Mouse (Mus musculus) ES-E14 (cell line): ENCODE measurements around the gene Tmbim7. TPM values are rescaled to one million over a fixed set of nuclear protein-coding genes. Genes with fewer than 3 reads are reported as not detected.

Experiments
- DNase-seq: peaks from one replicate; pipeline ENCODE4 v3.0.0-alpha.2; 2013; ENCODE audit warnings: low read depth, low spot score
- H3K27ac ChIP-seq: 2 replicates; pipeline ENCODE4 v1.5.1; 2012; ENCODE audit warnings: low read depth, mild to moderate bottlenecking, low read length, moderate library complexity, mixed read lengths; ENCODE audit not compliant: poor library complexity, insufficient read depth, severe bottlenecking
- H3K36me3 ChIP-seq: 2 replicates; pipeline ENCODE4 v1.6.1; 2012; ENCODE audit warnings: mild to moderate bottlenecking, low read length, moderate library complexity, mixed read lengths; ENCODE audit not compliant: control insufficient read depth, poor library complexity, insufficient read depth, severe bottlenecking
- H3K4me1 ChIP-seq, 2 experiments: fragments of 150-350 bp in 1 of 2; sonication (generic) in 1 of 2; 2 replicates each; pipeline ENCODE4 v1.6.1; 2012; ENCODE audit warnings: low read length in 2 of 2, mild to moderate bottlenecking in 1 of 2, mixed read lengths in 1 of 2; ENCODE audit not compliant: control insufficient read depth in 2 of 2, insufficient read depth in 2 of 2, poor library complexity in 1 of 2
- H3K4me3 ChIP-seq, 2 experiments: fragments of 150-350 bp in 1 of 2; sonication (generic) in 1 of 2; 2 replicates each; pipeline ENCODE4 v1.5.1; 2012; ENCODE audit warnings: low read length in 2 of 2, low read depth in 1 of 2, mild to moderate bottlenecking in 1 of 2, mixed read lengths in 1 of 2; ENCODE audit not compliant: insufficient read depth in 1 of 2, poor library complexity in 1 of 2, severe bottlenecking in 1 of 2
- H3K9ac ChIP-seq: 2 replicates; pipeline ENCODE4 v1.6.1; 2012; ENCODE audit warnings: low read depth, mild to moderate bottlenecking, low read length, mixed read lengths; ENCODE audit not compliant: poor library complexity, insufficient read depth, severe bottlenecking
- H3K9me3 ChIP-seq: fragments of 150-350 bp; sonication (generic); 2 replicates; pipeline ENCODE4 v1.6.1; 2012; ENCODE audit warnings: low read depth, mild to moderate bottlenecking, low read length; ENCODE audit not compliant: control insufficient read depth, insufficient read depth
- CHD2 ChIP-seq: IDR thresholded peaks from 2 replicates; pipeline ENCODE4 v1.6.1; 2014; ENCODE audit warnings: mild to moderate bottlenecking, low read depth, low read length, inconsistent platforms
- HCFC1 ChIP-seq: IDR thresholded peaks from 2 replicates; pipeline ENCODE4 v1.6.1; 2012; ENCODE audit warnings: low read length, inconsistent platforms, borderline replicate concordance; ENCODE audit not compliant: insufficient read depth
- MAFK ChIP-seq: IDR thresholded peaks from 2 replicates; pipeline ENCODE4 v1.6.1; 2014; ENCODE audit warnings: mild to moderate bottlenecking, low read depth, low read length, inconsistent platforms; ENCODE audit not compliant: insufficient read depth
- ZC3H11A ChIP-seq: IDR thresholded peaks from 2 replicates; pipeline ENCODE4 v1.6.1; 2012; ENCODE audit warnings: low read depth, mild to moderate bottlenecking, inconsistent platforms, low read length, borderline replicate concordance
- ZNF384 ChIP-seq: IDR thresholded peaks from 2 replicates; pipeline ENCODE4 v1.6.1; 2012; ENCODE audit warnings: low read depth, low read length, inconsistent platforms
- in situ Hi-C, 2 experiments: fragments of 600-800 bp; cut with MboI; formaldehyde crosslinking; loops; one replicate each; pipeline ENCODE4 v1.15.1; 2025; ENCODE audit warnings: low sequenced_read_pairs in 2 of 2, inconsistent platforms in 1 of 2; ENCODE audit not compliant: unreplicated experiment in 2 of 2
- total RNA-seq: library from RNA; depleted of rRNA; stranded (reverse); fragments of 300-350 nt; gene quantifications from 2 replicates; pipeline ENCODE4 v1.2.3, GENCODE M21; 2012; rRNA removed

Gene Tmbim7
- total RNA-seq, 1 experiment: not detected

DNA sequence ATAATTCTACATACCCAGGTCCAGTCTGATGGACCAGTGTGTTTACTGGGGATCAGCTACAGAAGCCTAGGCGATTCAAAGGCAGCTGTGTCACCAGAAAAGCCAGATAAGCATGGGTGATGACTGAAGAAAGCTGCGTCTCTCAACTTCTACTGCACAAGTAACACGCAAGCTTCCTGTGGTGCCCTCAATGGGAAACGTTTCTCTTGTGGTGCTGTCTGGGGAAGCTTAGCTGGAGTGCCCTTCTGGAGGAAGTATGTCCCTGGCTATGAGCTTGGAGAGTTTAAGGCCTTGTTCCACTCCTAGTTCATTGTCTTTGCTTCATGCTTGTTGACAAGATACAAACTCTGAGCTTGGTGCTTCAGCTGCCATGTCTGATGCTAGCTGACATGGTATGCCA lies 68.4 kb downstream of the Tmbim7 start:
- no peak overlapping the region for H3K27ac ChIP-seq
- DNase-seq: no peak
- no peaks in the 10 kb centered on the region for H3K4me1 ChIP-seq
- no peak overlapping the region for H3K9ac ChIP-seq
- no peak for TF ChIP-seq CHD2
- no peak overlapping the region for H3K4me3 ChIP-seq
- no peaks in the 10 kb centered on the region for H3K9me3 ChIP-seq
- peaks cover 2% of the 10 kb centered on the region; the same call in 1 of the 2 replicates for H3K36me3 ChIP-seq
- in situ Hi-C loops: no loop called here

DNA sequence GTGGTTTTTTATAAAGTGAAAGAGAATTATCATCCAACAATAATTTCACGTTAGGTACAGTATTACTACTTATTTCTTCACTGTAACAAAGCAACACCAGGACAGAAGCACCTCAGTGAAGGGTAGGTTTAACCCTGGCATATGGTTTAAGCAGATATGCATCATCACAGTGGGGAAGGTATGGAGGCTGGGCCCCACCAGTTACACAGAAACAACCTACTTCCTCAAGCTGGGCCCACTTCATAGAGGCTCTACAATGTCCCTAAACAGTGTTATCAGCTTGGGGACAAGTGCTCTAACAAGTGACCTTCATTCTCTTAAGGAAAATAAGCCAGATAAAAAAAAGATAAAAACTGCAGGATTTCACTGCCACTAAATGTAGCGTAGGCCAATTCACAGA lies 71.9 kb downstream of the Tmbim7 start:
- H3K36me3 ChIP-seq: peaks cover 4% of the 10 kb centered on the region; the same call in 1 of the 2 replicates

DNA sequence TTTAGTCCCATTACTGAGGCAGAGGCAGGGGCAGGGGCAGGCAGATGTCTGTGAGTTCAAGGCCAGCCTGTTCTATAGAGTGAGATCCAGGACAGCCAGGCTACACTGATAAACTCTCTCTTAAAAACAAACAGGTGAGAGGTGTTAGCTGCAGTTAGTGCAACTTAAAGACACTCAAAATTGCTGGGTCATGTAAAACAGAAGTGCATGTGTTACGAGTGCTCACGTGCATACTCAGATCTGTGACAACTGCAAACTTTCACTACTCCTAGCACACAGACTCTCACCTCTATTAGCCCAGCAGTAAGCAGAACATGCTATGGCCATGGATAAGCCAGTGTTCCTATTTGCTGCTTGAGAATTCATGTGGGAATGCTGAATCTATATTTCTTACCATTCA lies 72.4 kb downstream of the Tmbim7 start:
- no peak for TF ChIP-seq HCFC1
- no peak for TF ChIP-seq MAFK
- no peak for TF ChIP-seq ZC3H11A
- TF ChIP-seq ZNF384: no peak
- TF ChIP-seq CHD2: no peak
- no peak for DNase-seq
- Histone ChIP-seq H3K4me1 (no peaks in the 10 kb centered on the region), H3K27ac (no peak overlapping the region), H3K4me3 (no peak overlapping the region), H3K9ac (no peak overlapping the region), H3K9me3 (no peaks in the 10 kb centered on the region), H3K36me3 (peaks cover 4% of the 10 kb centered on the region; the same call in 1 of the 2 replicates)
- in situ Hi-C loops: no loop called here

More for the DNA sequence above, 71.9 kb downstream of the Tmbim7 start:
- Histone ChIP-seq H3K4me1 (no peaks in the 10 kb centered on the region), H3K9ac (no peak overlapping the region), H3K4me3 (no peak overlapping the region), H3K27ac (no peak overlapping the region), H3K9me3 (no peaks in the 10 kb centered on the region)
- in situ Hi-C loops: no loop called here
- TF ChIP-seq CHD2 (no peak), ZNF384 (no peak), HCFC1 (no peak), ZC3H11A (no peak), MAFK (no peak)
- no peak for DNase-seq

DNA sequence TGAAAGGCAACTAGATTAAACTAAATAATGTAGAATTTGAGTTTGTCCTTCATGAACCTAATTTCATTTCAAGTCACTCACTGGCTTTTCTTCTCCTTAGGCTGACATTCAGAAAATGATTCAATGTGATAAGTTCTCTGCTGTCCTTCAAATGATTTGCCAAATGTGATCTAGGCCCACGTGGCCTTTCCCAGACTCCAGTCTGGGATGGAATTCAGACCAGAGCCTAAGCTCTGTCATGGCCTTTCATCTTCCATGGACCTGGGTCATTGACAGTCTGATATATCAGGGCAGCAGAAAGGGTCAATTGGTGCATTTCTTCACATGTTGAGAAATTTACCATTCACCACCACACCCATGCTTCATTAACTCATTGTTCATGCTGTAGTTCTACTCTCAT lies 74.5 kb downstream of the Tmbim7 start:
- DNase-seq: no peak
- Histone ChIP-seq H3K27ac (no peak overlapping the region), H3K4me1 (no peaks in the 10 kb centered on the region), H3K9ac (no peak overlapping the region), H3K4me3 (no peak overlapping the region), H3K9me3 (no peaks in the 10 kb centered on the region), H3K36me3 (peaks cover 4% of the 10 kb centered on the region; the same call in 1 of the 2 replicates)
- TF ChIP-seq ZNF384 (no peak), ZC3H11A (no peak), CHD2 (no peak), MAFK (no peak), HCFC1 (no peak)
- in situ Hi-C loops: no loop called here

DNA sequence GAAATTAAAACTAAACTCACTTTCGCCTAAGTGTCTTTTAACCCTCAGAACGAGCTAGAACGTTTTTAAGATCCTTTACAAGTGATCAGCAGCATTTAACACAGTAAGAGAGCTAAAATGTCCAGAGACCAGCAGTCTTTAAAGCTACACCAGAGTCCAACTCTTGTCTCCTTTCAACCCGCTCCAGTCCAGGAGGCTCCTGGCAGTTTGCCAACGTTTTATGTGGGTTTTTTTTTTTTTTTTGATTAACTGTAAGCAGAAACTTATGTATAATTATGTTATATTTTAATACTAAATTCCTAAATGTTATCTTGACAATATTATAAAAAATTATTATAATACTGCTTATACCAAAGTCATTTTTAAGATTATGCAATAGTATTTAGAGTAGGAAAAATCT lies 77.8 kb downstream of the Tmbim7 start:
- in situ Hi-C loops: no loop called here
- no peak for DNase-seq
- peaks cover 2% of the 10 kb centered on the region; the same call in 1 of the 2 replicates for H3K36me3 ChIP-seq
- H3K4me3 ChIP-seq: no peak overlapping the region
- no peak overlapping the region for H3K27ac ChIP-seq
- no peaks in the 10 kb centered on the region for H3K9me3 ChIP-seq
- H3K9ac ChIP-seq: no peak overlapping the region
- TF ChIP-seq CHD2 (no peak), ZNF384 (no peak), MAFK (no peak), ZC3H11A (no peak), HCFC1 (no peak)
- H3K4me1 ChIP-seq: no peaks in the 10 kb centered on the region

Other genes starting within 250 kb of the Tmbim7 start
- 24.8 and 30.0 TPM in 2 replicates for gene Fam133b, start 107.3 kb upstream of the Tmbim7 start, total RNA-seq
- 5.9 and 6.2 TPM in 2 replicates for gene 1700109H08Rik, start 79.6 kb upstream of the Tmbim7 start, total RNA-seq
- gene Pex1, start 55.1 kb upstream of the Tmbim7 start, total RNA-seq: 12.9 and 14.9 TPM in 2 replicates
- gene Rbm48, start 54.6 kb upstream of the Tmbim7 start, total RNA-seq: 21.9 and 25.0 TPM in 2 replicates
- 67.4 and 90.0 TPM in 2 replicates for gene Gatad1, start 6.0 kb downstream of the Tmbim7 start, total RNA-seq
- 15.1 and 17.6 TPM in 2 replicates for gene Ankib1, start 151.7 kb downstream of the Tmbim7 start, total RNA-seq
- gene Krit1, start 152.0 kb downstream of the Tmbim7 start, total RNA-seq: 25.0 and 30.8 TPM in 2 replicates
- 0.05 and 0.09 TPM in 2 replicates for gene Lrrd1, start 194.0 kb downstream of the Tmbim7 start, total RNA-seq
- gene Mterf1a, start 242.8 kb downstream of the Tmbim7 start, total RNA-seq: 6.6 and 8.4 TPM in 2 replicates